Mouse (Mus musculus) gastrocnemius, adult 8-10 months (tissue): Measurements from ENCODE around the gene Gm8879. TPM values are rescaled to one million over a fixed set of nuclear protein-coding genes. Genes with fewer than 3 reads are reported as not detected.
A peak's percentile ranks its signal among the peaks of the same experiment; 100 is the strongest.
"Not testable (repeated sequence)": the region's sequence is repeated elsewhere in the genome, so short reads cannot be mapped to it uniquely, and the experiment has no call there.

ENCODE experiments used
- DNase-seq, 2 experiments: peaks; one replicate each; pipeline ENCODE4 v3.0.0; 2022; ENCODE audit warnings: low spot score in 2 of 2
- total RNA-seq, 4 experiments: library from RNA; stranded (reverse); gene quantifications; 2 replicates each; pipeline ENCODE4 v1.2.4; 2022

The Gm8879 gene
- not detected for total RNA-seq

DNA sequence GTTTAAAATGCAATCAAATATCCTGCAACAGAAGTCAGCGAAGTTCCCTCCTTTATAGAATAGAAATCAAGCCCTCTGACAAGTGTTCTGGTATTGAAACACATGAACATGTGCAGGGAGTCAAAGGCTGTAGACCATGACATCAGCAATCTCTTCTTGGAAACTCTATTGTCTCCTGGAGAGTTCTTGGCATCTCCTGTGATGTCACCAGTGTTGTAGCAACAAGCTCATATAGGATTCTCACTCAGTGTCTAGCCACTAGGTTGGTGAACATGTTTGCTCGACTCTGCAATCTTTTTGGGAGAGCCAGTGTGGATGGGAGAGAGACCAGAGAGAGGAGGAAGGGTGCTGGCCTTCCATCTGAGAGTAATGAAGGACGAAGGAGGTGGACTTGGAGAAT is at the start of gene Gm8879:
Gene Gm8879 (plus strand): TSS at position 301 of the 400 bp plus-strand sequence.
- DNase-seq: not testable (repeated sequence)

DNA sequence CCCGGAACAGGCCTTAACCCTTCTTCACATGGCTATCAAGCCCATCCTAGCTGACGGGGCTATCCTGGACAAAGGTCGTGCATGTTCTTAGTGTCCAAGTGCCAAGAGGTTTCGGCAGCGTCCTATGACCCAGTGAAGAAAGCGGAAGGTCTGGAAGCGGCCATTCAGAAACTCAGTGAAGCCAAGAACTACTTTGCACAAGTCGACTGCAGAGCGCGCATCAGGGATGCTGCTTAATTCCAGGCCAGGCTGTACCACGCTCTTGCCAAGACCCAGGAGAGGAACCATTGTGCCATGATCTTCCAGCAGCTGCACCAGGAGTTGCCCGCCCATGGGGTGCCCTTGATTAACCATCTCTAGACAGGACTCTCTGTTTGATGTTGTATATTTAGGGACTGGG is 10.6 kb downstream of the Gm8879 start:
- DNase-seq: peak; percentile 2 to 3

Other genes starting within 250 kb of the Gm8879 start
- gene Gm8871, start 179.8 kb upstream of the Gm8879 start, total RNA-seq: not detected
- not detected for gene Gm8857, start 179.8 kb upstream of the Gm8879 start, total RNA-seq
- gene Gm5861, start 55.4 kb downstream of the Gm8879 start, total RNA-seq: not detected
- not detected for gene Gm8890, start 128.4 kb downstream of the Gm8879 start, total RNA-seq
- not detected for gene Speer1, start 213.9 kb downstream of the Gm8879 start, total RNA-seq